Mouse (Mus musculus) bone marrow, adult 2 months (tissue): Measurements from ENCODE around the gene Ncstn. TPM values are rescaled to one million over a fixed set of nuclear protein-coding genes. Genes with fewer than 3 reads are reported as not detected.

Source experiments
- H3K27ac ChIP-seq: fragments of 200-500 bp; 2 replicates; pipeline ENCODE4 v1.5.1; 2012; ENCODE audit warnings: low read depth, mild to moderate bottlenecking, control low read depth, inconsistent platforms, low read length; ENCODE audit not compliant: control insufficient read depth, poor library complexity, insufficient read depth
- H3K4me1 ChIP-seq: fragments of 200-500 bp; 2 replicates; pipeline ENCODE4 v1.6.1; 2011; ENCODE audit warnings: low read length; ENCODE audit not compliant: control insufficient read depth, insufficient read depth
- H3K4me3 ChIP-seq: fragments of 200-500 bp; replicated peaks from 2 replicates; pipeline ENCODE3; 2011; ENCODE audit warnings: mild to moderate bottlenecking, low read depth, low read length, control low read depth; ENCODE audit not compliant: control insufficient read depth
- CTCF ChIP-seq: fragments of 200-500 bp; IDR thresholded peaks from 2 replicates; pipeline ENCODE4 v1.5.1; 2011; ENCODE audit warnings: low read length, control low read depth; ENCODE audit not compliant: control insufficient read depth, insufficient read depth
- POLR2A ChIP-seq: fragments of 200-500 bp; IDR thresholded peaks from 2 replicates; pipeline ENCODE4 v1.6.1; 2011; ENCODE audit warnings: low read depth, mild to moderate bottlenecking, control low read depth, low read length, borderline replicate concordance; ENCODE audit not compliant: control insufficient read depth
- WGBS: fragments of 180-500 bp; shearing (Covaris S2); methylation state at CpG from one replicate; pipeline ENCODE4 v1.1.7; 2018; 5-methylcytosine and 5-hydroxymethylcytosine counted together
- polyA plus RNA-seq: library from polyadenylated mRNA; stranded (reverse); fragments of >200 nt; gene quantifications from 2 replicates; pipeline ENCODE4 v1.2.4, GENCODE M21; 2011; ENCODE audit warnings: low replicate concordance; ENCODE audit not compliant: missing spikeins, insufficient read depth, insufficient read length

Gene Ncstn
- polyA plus RNA-seq, 1 experiment: 47.9 TPM

DNA sequence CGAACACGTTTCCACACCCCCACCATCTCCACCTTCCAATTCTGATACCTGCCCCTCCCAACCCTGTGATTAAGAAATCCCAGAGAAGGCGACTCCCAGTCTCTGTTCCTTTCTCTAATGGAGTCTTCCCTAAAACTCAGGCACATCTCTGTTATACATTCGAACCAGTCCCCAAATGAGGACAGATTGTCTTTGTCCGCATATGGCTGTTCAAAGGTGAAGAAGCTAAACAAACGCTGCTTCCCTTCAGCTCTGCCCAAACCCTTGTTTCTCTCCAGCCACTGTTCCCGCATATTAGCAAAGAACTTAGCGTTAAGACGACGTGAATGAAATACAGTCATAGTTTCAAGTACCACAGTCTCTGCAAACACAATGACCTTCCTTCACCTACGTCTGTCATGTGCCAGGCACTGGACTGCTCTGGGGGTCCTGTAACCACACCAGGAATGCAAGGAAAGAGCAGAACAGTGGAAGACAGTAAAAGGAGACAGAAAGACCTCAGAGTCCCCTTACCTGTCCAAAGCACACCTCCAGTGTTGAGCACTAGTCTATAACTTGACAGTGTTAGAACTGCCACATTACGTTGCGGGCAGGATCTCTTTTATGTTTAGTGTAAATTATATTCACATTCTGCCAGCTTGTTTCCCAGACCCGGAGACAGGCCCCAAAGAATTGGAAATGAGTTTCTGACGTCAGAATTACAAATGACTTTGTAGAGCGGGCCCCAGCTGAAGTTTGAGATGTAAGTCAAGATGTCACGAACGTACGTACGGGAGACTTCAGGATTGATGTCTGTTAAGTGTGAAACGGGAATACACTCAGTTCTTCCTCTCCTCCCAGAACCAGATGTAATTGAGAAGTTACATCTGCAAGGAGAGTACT is 54.0 kb downstream of the Ncstn start, which contains the start of gene Vangl2:
Vangl2 (minus strand) TSS at position 51 of the 882 bp plus-strand sequence.
- TF ChIP-seq CTCF: no peak
- no peak for TF ChIP-seq POLR2A
- H3K4me1 ChIP-seq: peaks cover 2% of the 10 kb centered on the region
- peak within 1 kb of the TSS; percentile 23 for H3K4me3 ChIP-seq
- no peak within 1 kb of the TSS; the same call in 1 of the 2 replicates for H3K27ac ChIP-seq
- WGBS: 86% methylated on average over 21 of the region's 21 CpGs

GRCm38 (mm10) chr1:172027809-172028102 is 54.8 kb downstream of the Ncstn start:
- Histone ChIP-seq H3K4me1 (peaks cover 2% of the 10 kb centered on the region), H3K27ac (no peak overlapping the region), H3K4me3 (no peak overlapping the region)
- TF ChIP-seq CTCF: no peak
- TF ChIP-seq POLR2A: no peak
- 80% methylated on average over 10 of the region's 10 CpGs for WGBS

GRCm38 (mm10) chr1:172027010-172027808 is 55.4 kb downstream of the Ncstn start:
- TF ChIP-seq POLR2A (no peak; the same call in 1 of the 2 replicates), CTCF (no peak)
- 5% methylated on average over 52 of the region's 54 CpGs for WGBS
- Histone ChIP-seq H3K4me3 (peak overlapping the region; percentile 66), H3K27ac (no peak overlapping the region; the same call in 1 of the 2 replicates), H3K4me1 (peaks cover 2% of the 10 kb centered on the region)

GRCm38 (mm10) chr1:172026201-172026901 is 56.2 kb downstream of the Ncstn start:
- H3K4me1 ChIP-seq: peaks cover 2% of the 10 kb centered on the region
- H3K4me3 ChIP-seq: peak overlapping the region; percentile 66
- TF ChIP-seq POLR2A: no peak
- TF ChIP-seq CTCF: no peak
- WGBS: 15% methylated on average over 23 of the region's 23 CpGs
- H3K27ac ChIP-seq: no peak overlapping the region

- Histone ChIP-seq H3K27ac (no peak overlapping the region), H3K4me1 (peaks cover 2% of the 10 kb centered on the region), H3K4me3 (no peak overlapping the region)
- no peak for TF ChIP-seq POLR2A
- TF ChIP-seq CTCF: no peak
- WGBS: 79% methylated on average over 8 of the region's 8 CpGs
Measured at GRCm38 (mm10) chr1:172025201-172025904, 57.2 kb downstream of the Ncstn start.

- peaks cover 2% of the 10 kb centered on the region for H3K4me1 ChIP-seq
- no peak overlapping the region for H3K4me3 ChIP-seq
- WGBS: 65% methylated on average over 9 of the region's 9 CpGs
- no peak for TF ChIP-seq POLR2A
- no peak for TF ChIP-seq CTCF
- H3K27ac ChIP-seq: no peak overlapping the region
Measured at GRCm38 (mm10) chr1:172024140-172024895, 58.3 kb downstream of the Ncstn start.
